Mouse (Mus musculus) G1E (cell line): Measurements from ENCODE around the gene Soat2. TPM values are rescaled to one million over a fixed set of nuclear protein-coding genes. Genes with fewer than 3 reads are reported as not detected.

Experiments
- ATAC-seq: 2 replicates; pipeline ENCODE4 v1.8.0; 2016; ENCODE audit warnings: mild to moderate bottlenecking; ENCODE audit not compliant: insufficient number of reproducible peaks, poor library complexity, low FRiP score, severe bottlenecking; ENCODE audit errors: extremely low read depth
- DNase-seq: peaks from one replicate; pipeline ENCODE4 v3.0.0; 2012; ENCODE audit warnings: low spot score
- H3K27me3 ChIP-seq: 2 replicates; pipeline ENCODE4 v1.6.1; 2012; ENCODE audit warnings: mild to moderate bottlenecking, low read length, inconsistent platforms; ENCODE audit not compliant: insufficient read depth
- H3K36me3 ChIP-seq: replicated peaks from 2 replicates; pipeline ENCODE3; 2012; ENCODE audit warnings: mild to moderate bottlenecking, inconsistent platforms
- H3K4me1 ChIP-seq: 2 replicates; pipeline ENCODE4 v1.6.1; 2012; ENCODE audit warnings: low read depth, low read length, inconsistent platforms, mixed read lengths; ENCODE audit not compliant: insufficient read depth
- H3K4me3 ChIP-seq: 2 replicates; pipeline ENCODE4 v1.5.1; 2012; ENCODE audit warnings: low read depth, mild to moderate bottlenecking, inconsistent platforms, low read length, moderate library complexity, mixed read lengths
- H3K9me3 ChIP-seq: replicated peaks from 2 replicates; pipeline ENCODE4 v1.6.1; 2012; ENCODE audit warnings: inconsistent platforms
- CTCF ChIP-seq: IDR thresholded peaks from 2 replicates; pipeline ENCODE4 v1.5.1; 2012; ENCODE audit warnings: low read depth, low read length, inconsistent platforms, mixed read lengths
- GATA1 ChIP-seq: IDR thresholded peaks from 2 replicates; pipeline ENCODE4 v1.6.1; 2012; ENCODE audit warnings: borderline replicate concordance, low read length, inconsistent platforms, mixed read lengths
- GATA2 ChIP-seq: IDR thresholded peaks from 2 replicates; pipeline ENCODE4 v1.6.1; 2012; ENCODE audit warnings: low read depth, low read length, inconsistent platforms, borderline replicate concordance
- POLR2AphosphoS5 ChIP-seq: IDR thresholded peaks from 2 replicates; pipeline ENCODE4 v1.6.1; 2012; ENCODE audit warnings: low read depth, low read length, inconsistent platforms; ENCODE audit not compliant: insufficient replicate concordance
- TAL1 ChIP-seq: conservative IDR thresholded peaks from 2 replicates; pipeline ENCODE4 v1.6.1; 2012; ENCODE audit warnings: low read depth, low read length, inconsistent platforms, mixed read lengths
- polyA plus RNA-seq: library from polyadenylated mRNA; stranded (reverse); fragments of >175 nt; gene quantifications from 2 replicates; pipeline ENCODE4 v1.2.3, GENCODE M21; 2012
- total RNA-seq, 2 experiments: library from RNA; stranded (forward) in 1 of 2; stranded (reverse) in 1 of 2; fragments of 200-1000 nt in 1 of 2; fragments of >200 nt in 1 of 2; fragmentation: Nextera tagmentation in 1 of 2; gene quantifications; 2 replicates each; pipeline ENCODE4 v1.2.3; 2014 to 2017

Soat2 gene
- total and polyA plus RNA-seq, 3 experiments = 1.1 to 7.4 (median 3.3) TPM

DNA sequence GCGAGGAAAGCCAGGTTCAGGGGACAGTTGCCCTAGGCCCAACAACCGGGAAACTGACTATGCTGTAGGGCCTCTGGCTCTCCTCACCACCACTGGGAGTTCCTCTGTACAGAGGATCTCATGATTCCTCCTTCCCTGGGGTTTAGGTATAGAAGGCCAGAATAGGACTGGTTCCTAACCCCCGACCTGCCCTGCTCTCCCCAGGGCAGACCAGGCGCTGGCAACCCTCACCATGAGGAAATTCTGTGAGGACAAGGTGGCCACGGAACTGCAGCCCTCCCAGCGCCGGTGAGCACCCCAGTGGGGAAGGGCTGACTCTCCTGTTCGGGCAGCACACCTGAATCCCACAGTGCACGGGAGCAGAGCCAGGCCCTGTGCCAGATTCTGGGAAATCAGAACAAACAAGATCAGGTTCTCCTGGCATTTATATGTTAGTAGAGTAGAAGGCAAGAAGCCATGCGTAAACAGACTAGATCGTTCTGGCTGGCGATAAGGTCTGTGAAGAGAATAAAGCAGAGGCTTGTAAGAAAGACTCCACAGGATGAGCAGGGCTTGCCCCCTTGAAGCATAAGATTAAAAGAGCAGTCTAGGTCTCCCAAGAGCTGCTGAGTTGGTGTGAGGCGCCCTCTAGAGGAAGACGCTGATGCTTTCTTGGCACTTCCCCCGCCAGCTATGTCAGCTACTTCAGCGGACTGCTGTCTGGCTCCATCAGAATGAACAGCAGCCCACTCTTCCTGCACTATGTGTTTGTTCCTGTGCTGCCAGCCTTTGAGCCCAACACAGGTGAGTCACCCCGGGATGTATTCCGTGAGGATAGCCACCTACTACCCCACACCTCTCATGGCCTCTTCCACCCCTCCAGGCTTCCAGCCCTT, 41.4 kb upstream of the Soat2 start:
- H3K27me3 ChIP-seq = peaks cover 70% of the 10 kb centered on the region
- H3K4me3 ChIP-seq = no peak overlapping the region
- no peaks in the 10 kb centered on the region for H3K36me3 ChIP-seq
- no peaks in the 10 kb centered on the region for H3K9me3 ChIP-seq
- DNase-seq = peak; percentile 72
- peak; percentile 31; the same call in 1 of the 2 replicates for ATAC-seq
- H3K4me1 ChIP-seq = peaks cover 57% of the 10 kb centered on the region
- TF ChIP-seq CTCF (peak; percentile 52), POLR2AphosphoS5 (no peak), GATA1 (no peak)

DNA sequence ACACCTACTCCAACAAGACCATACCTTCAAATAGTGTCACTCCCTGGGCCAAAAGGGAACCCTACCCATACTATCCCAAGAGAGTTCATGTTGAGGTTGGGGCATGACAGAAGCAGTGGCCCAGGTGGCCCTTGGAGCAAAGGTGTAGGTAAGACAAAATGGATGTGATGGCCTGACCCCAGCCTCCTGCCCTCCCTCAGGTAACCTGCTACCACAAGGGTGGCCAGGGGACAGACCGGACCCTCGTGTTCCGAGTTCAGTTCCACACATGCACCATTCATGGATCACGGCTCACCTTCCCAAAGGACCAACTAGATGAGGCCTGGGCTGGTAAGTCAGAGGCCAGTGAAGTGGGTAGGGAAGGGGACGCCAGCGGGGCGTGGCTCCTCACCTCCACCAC, 40.1 kb upstream of the Soat2 start:
- H3K4me1 ChIP-seq = peaks cover 49% of the 10 kb centered on the region
- DNase-seq = no peak
- TF ChIP-seq GATA2 = no peak
- TF ChIP-seq POLR2AphosphoS5 = no peak
- no peak for TF ChIP-seq TAL1
- TF ChIP-seq CTCF = no peak
- TF ChIP-seq GATA1 = no peak
- no peaks in the 10 kb centered on the region for H3K9me3 ChIP-seq
- no peak for ATAC-seq
- H3K4me3 ChIP-seq = no peak overlapping the region
- H3K27me3 ChIP-seq = peaks cover 59% of the 10 kb centered on the region
- peaks cover 3% of the 10 kb centered on the region for H3K36me3 ChIP-seq

DNA sequence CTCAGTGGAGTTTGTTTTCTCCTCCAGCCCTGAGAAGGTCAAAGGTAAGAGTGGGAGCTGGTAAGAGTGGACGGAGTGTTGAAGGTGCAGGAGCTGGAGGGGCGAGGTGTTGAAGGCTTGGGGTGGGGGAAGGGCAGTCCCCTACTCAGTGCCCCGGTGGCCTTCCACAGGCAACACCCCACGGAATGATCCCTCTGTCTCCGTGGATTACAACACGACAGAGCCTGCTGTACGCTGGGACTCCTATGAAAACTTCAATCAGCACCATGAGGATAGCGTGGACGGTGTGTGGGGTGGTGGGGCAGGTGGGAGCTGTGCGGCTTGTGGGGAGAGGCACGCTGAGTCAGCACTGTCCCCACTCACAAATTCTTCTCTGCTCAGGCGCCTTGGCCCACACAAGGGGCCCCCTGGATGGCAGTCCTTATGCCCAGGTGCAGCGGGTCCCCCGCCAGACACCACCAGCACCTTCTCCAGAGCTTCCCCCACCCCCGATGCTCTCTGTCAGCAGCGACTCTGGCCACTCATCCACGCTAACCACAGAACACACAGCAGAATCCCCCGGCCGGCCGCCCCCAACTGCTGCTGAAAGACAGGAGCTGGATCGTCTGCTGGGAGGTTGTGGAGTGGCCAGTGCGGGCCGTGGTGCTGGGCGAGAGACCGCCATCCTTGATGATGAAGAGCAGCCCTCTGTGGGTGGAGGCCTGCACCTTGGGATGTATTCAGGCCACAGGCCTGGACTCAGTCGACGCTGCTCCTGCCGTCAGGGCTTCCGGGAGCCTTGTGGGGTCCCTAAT, 39.4 kb upstream of the Soat2 start:
- Histone ChIP-seq H3K36me3 (peaks cover 10% of the 10 kb centered on the region), H3K27me3 (peaks cover 52% of the 10 kb centered on the region), H3K4me3 (no peak overlapping the region), H3K4me1 (peaks cover 49% of the 10 kb centered on the region), H3K9me3 (no peaks in the 10 kb centered on the region)
- no peak for DNase-seq
- no peak for ATAC-seq
- TF ChIP-seq GATA2 = no peak
- TF ChIP-seq TAL1 = no peak
- TF ChIP-seq POLR2AphosphoS5 = no peak
- no peak for TF ChIP-seq CTCF
- TF ChIP-seq GATA1 = no peak

DNA sequence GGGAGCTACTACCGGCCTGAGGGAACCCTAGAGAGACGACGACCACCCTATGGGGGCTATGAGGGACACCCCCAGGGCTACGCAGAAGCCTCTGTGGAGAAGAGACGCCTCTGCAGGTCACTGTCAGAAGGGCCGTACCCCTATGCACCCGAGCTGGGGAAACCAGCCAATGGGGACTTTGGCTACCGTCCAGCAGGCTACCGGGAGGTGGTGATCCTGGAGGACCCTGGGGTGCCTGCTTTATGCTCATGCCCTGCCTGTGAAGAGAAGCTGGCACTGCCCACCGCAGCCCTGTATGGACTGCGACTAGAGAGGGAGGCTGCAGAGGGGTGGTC, 38.9 kb upstream of the Soat2 start:
- Histone ChIP-seq H3K4me3 (peak overlapping the region; percentile 5; the same call in 1 of the 2 replicates), H3K9me3 (no peaks in the 10 kb centered on the region), H3K4me1 (peaks cover 48% of the 10 kb centered on the region), H3K36me3 (peaks cover 15% of the 10 kb centered on the region), H3K27me3 (peaks cover 47% of the 10 kb centered on the region)
- no peak for TF ChIP-seq GATA1
- no peak for TF ChIP-seq TAL1
- no peak for TF ChIP-seq POLR2AphosphoS5
- TF ChIP-seq GATA2 = no peak
- TF ChIP-seq CTCF = no peak
- no peak for ATAC-seq
- no peak for DNase-seq

DNA sequence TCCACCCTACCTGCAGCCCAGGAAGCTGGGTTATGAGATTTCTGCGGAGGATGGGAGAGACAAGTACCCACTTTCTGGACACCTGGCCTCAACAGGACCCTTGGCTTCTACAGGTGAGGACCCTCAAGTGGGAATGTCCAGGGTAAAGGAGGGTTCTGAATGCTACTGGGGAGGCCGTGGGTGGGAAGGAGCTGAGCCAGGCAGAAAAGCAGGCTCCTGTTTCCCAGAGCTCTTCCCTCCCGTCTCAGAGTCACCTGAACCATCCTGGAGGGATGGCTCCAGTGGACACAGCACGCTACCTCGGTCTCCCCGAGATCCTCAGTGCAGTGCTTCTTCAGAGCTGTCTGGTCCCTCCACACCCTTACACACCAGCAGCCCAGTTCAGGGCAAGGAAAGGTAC, 38.1 kb upstream of the Soat2 start:
- TF ChIP-seq TAL1 (no peak), GATA2 (no peak), POLR2AphosphoS5 (no peak), CTCF (no peak), GATA1 (no peak)
- no peak for DNase-seq
- ATAC-seq = no peak

DNA sequence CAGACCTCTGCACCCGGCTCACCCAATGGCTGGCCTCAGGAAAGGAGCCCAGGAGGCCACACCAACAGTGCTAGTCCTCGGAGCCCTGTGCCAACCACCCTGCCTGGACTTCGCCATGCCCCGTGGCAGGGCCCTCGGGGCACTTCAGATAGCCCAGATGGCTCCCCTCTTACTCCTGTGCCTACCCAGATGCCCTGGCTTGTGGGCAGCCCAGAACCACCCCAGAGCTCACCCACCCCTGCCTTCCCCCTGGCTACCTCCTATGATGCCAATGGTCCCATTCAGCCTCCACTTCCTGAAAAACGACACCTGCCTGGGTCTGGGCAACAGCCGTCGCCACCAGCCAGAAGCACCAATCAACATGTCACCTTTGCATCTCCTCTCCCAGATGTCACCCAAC, 37.5 kb upstream of the Soat2 start:
- Histone ChIP-seq H3K4me1 (peaks cover 46% of the 10 kb centered on the region), H3K27me3 (peaks cover 34% of the 10 kb centered on the region), H3K9me3 (no peaks in the 10 kb centered on the region), H3K4me3 (no peak overlapping the region), H3K36me3 (peaks cover 28% of the 10 kb centered on the region)
- TF ChIP-seq TAL1 = no peak
- no peak for TF ChIP-seq POLR2AphosphoS5
- no peak for ATAC-seq
- no peak for DNase-seq

More for the DNA sequence above, 38.1 kb upstream of the Soat2 start:
- peaks cover 22% of the 10 kb centered on the region for H3K36me3 ChIP-seq
- no peak overlapping the region for H3K4me3 ChIP-seq
- H3K9me3 ChIP-seq = no peaks in the 10 kb centered on the region
- peaks cover 48% of the 10 kb centered on the region for H3K4me1 ChIP-seq
- peaks cover 40% of the 10 kb centered on the region for H3K27me3 ChIP-seq
